Mouse (Mus musculus) kidney, embryonic 14.5 days (tissue): Measurements from ENCODE around the gene Clec2e. TPM values are rescaled to one million over a fixed set of nuclear protein-coding genes. Genes with fewer than 3 reads are reported as not detected.
"Not testable (repeated sequence)": the region's sequence is repeated elsewhere in the genome, so short reads cannot be mapped to it uniquely, and the experiment has no call there.

Source experiments
- ATAC-seq: fragments of 200-750 bp; cut with Nextera tagmentation; 2 replicates; pipeline ENCODE4 v1.8.0; 2017; ENCODE audit warnings: moderate number of reproducible peaks, mild to moderate bottlenecking, moderate TSS enrichment, moderate library complexity; ENCODE audit not compliant: low FRiP score, low TSS enrichment
- H3K27ac ChIP-seq: fragments of 300-500 bp; sonication (generic); 2 replicates; pipeline ENCODE4 v1.5.1; 2014; ENCODE audit warnings: low read depth, mild to moderate bottlenecking, low read length, moderate library complexity, mixed read lengths
- H3K27me3 ChIP-seq: fragments of 300-500 bp; sonication (generic); 2 replicates; pipeline ENCODE4 v1.6.1; 2014; ENCODE audit warnings: mild to moderate bottlenecking, low read length; ENCODE audit not compliant: control insufficient read depth, insufficient read depth
- H3K36me3 ChIP-seq: fragments of 300-500 bp; sonication (generic); 2 replicates; pipeline ENCODE4 v1.6.1; 2014; ENCODE audit warnings: low read length, mixed read lengths; ENCODE audit not compliant: control insufficient read depth, insufficient read depth
- H3K4me1 ChIP-seq: fragments of 300-500 bp; sonication (generic); 2 replicates; pipeline ENCODE4 v1.6.1; 2014; ENCODE audit warnings: low read length, mixed read lengths; ENCODE audit not compliant: control insufficient read depth, insufficient read depth
- H3K4me2 ChIP-seq: fragments of 300-500 bp; sonication (generic); replicated peaks from 2 replicates; pipeline ENCODE4 v1.6.1; 2014; ENCODE audit warnings: low read depth, mild to moderate bottlenecking, low read length
- H3K4me3 ChIP-seq: fragments of 300-500 bp; sonication (generic); 2 replicates; pipeline ENCODE4 v1.5.1; 2014; ENCODE audit warnings: mild to moderate bottlenecking, low read length
- H3K9ac ChIP-seq: fragments of 300-500 bp; sonication (generic); 2 replicates; pipeline ENCODE4 v1.6.1; 2014; ENCODE audit warnings: low read depth, mild to moderate bottlenecking, low read length, moderate library complexity
- H3K9me3 ChIP-seq: fragments of 300-500 bp; sonication (generic); 2 replicates; pipeline ENCODE4 v1.6.1; 2016; ENCODE audit warnings: low read length; ENCODE audit not compliant: control insufficient read depth
- WGBS: fragments of 180-500 bp; shearing (Covaris S2); extraction: QIAGEN DNeasy Blood & Tissue Kit; methylation state at CpG from one replicate; pipeline ENCODE4 v1.1.7; 2014; 5-methylcytosine and 5-hydroxymethylcytosine counted together
- polyA plus RNA-seq: library from polyadenylated mRNA; unstranded; fragments of >200 nt; fragmentation: Nextera tagmentation; extraction: Ambion mirVana; gene quantifications from 2 replicates; pipeline ENCODE4 v1.2.1, GENCODE M21; 2014

The Clec2e gene
- polyA plus RNA-seq, result not detected in 2 replicates

- ATAC-seq, H3K4me3 ChIP-seq, H3K9me3 ChIP-seq, H3K27me3 ChIP-seq, H3K9ac ChIP-seq, H3K27ac ChIP-seq, H3K4me1 ChIP-seq, H3K36me3 ChIP-seq, H3K4me2 ChIP-seq: not testable (repeated sequence)
- 55% methylated on average over 1 of the region's 1 CpGs for WGBS
Observed at GRCm38 (mm10) chr6:129100794-129101193, at the start of gene Clec2e. Gene Clec2e (minus strand): TSS chr6:129100913.

- no peaks in the 10 kb centered on the region for H3K9me3 ChIP-seq
- no peak for ATAC-seq
- 94% methylated on average over 2 of the region's 2 CpGs for WGBS
- H3K27me3 ChIP-seq, result no peaks in the 10 kb centered on the region
- H3K9ac ChIP-seq, result no peak overlapping the region
- H3K4me2 ChIP-seq, result no peak overlapping the region
- no peak overlapping the region for H3K4me3 ChIP-seq
- no peaks in the 10 kb centered on the region for H3K36me3 ChIP-seq
- no peaks in the 10 kb centered on the region for H3K4me1 ChIP-seq
- H3K27ac ChIP-seq, result no peak overlapping the region
Observed at GRCm38 (mm10) chr6:129146812-129147211, 46.1 kb upstream of the Clec2e start.

- no peak overlapping the region for H3K27ac ChIP-seq
- H3K27me3 ChIP-seq, result no peaks in the 10 kb centered on the region
- H3K4me1 ChIP-seq, result no peaks in the 10 kb centered on the region
- H3K4me2 ChIP-seq, result no peak overlapping the region
- no peaks in the 10 kb centered on the region for H3K9me3 ChIP-seq
- no peak overlapping the region for H3K9ac ChIP-seq
- H3K4me3 ChIP-seq, result no peak overlapping the region
- WGBS, result 77% methylated on average over 4 of the region's 4 CpGs
- no peaks in the 10 kb centered on the region for H3K36me3 ChIP-seq
- ATAC-seq, result no peak
Observed at GRCm38 (mm10) chr6:129132604-129133341, 32.1 kb upstream of the Clec2e start.

- no peak overlapping the region for H3K9ac ChIP-seq
- no peak overlapping the region for H3K4me3 ChIP-seq
- ATAC-seq, result no peak
- H3K4me1 ChIP-seq, result no peaks in the 10 kb centered on the region
- H3K27me3 ChIP-seq, result no peaks in the 10 kb centered on the region
- H3K4me2 ChIP-seq, result no peak overlapping the region
- no peaks in the 10 kb centered on the region for H3K9me3 ChIP-seq
- no peak overlapping the region for H3K27ac ChIP-seq
- no peaks in the 10 kb centered on the region for H3K36me3 ChIP-seq
Observed at GRCm38 (mm10) chr6:129126861-129127260, 26.1 kb upstream of the Clec2e start.

GRCm38 (mm10) chr6:129124531-129124930, 23.8 kb upstream of the Clec2e start:
- H3K27me3 ChIP-seq, H3K36me3 ChIP-seq, H3K27ac ChIP-seq, H3K4me3 ChIP-seq, H3K9me3 ChIP-seq, ATAC-seq, H3K9ac ChIP-seq, H3K4me2 ChIP-seq, H3K4me1 ChIP-seq: not testable (repeated sequence)

- Histone ChIP-seq H3K27me3 (no peaks in the 10 kb centered on the region), H3K9ac (no peak overlapping the region), H3K9me3 (no peaks in the 10 kb centered on the region), H3K4me2 (no peak overlapping the region), H3K27ac (no peak overlapping the region), H3K36me3 (no peaks in the 10 kb centered on the region), H3K4me1 (no peaks in the 10 kb centered on the region), H3K4me3 (no peak overlapping the region)
- ATAC-seq, result no peak
- 96% methylated on average over 3 of the region's 3 CpGs for WGBS
Observed at GRCm38 (mm10) chr6:129116223-129116622, 15.5 kb upstream of the Clec2e start.

- H3K9ac ChIP-seq, H3K27me3 ChIP-seq, H3K4me1 ChIP-seq, H3K9me3 ChIP-seq, H3K36me3 ChIP-seq, H3K4me2 ChIP-seq, H3K4me3 ChIP-seq, H3K27ac ChIP-seq, ATAC-seq: not testable (repeated sequence)
- WGBS, result 79% methylated on average over 3 of the region's 3 CpGs
Observed at GRCm38 (mm10) chr6:129114237-129114636, 13.5 kb upstream of the Clec2e start.

GRCm38 (mm10) chr6:129113769-129114168, 13.1 kb upstream of the Clec2e start:
- no peak for ATAC-seq
- 50% methylated on average over 1 of the region's 1 CpGs for WGBS
- no peaks in the 10 kb centered on the region for H3K9me3 ChIP-seq
- H3K27me3 ChIP-seq, result no peaks in the 10 kb centered on the region
- no peak overlapping the region for H3K27ac ChIP-seq
- no peaks in the 10 kb centered on the region for H3K4me1 ChIP-seq
- H3K9ac ChIP-seq, result no peak overlapping the region
- H3K36me3 ChIP-seq, result no peaks in the 10 kb centered on the region
- H3K4me2 ChIP-seq, result no peak overlapping the region
- H3K4me3 ChIP-seq, result no peak overlapping the region

- no peak overlapping the region for H3K27ac ChIP-seq
- no peak overlapping the region for H3K4me2 ChIP-seq
- H3K27me3 ChIP-seq, result no peaks in the 10 kb centered on the region
- no peak overlapping the region for H3K4me3 ChIP-seq
- H3K36me3 ChIP-seq, result no peaks in the 10 kb centered on the region
- H3K9ac ChIP-seq, result no peak overlapping the region
- ATAC-seq, result no peak
- no peaks in the 10 kb centered on the region for H3K9me3 ChIP-seq
- no peaks in the 10 kb centered on the region for H3K4me1 ChIP-seq
- WGBS, result 86% methylated on average over 1 of the region's 1 CpGs
Observed at GRCm38 (mm10) chr6:129113030-129113673, 12.4 kb upstream of the Clec2e start.
